Mouse (Mus musculus): ENCODE measurements around the gene Ttc38. TPM values are rescaled to one million over a fixed set of nuclear protein-coding genes. Genes with fewer than 3 reads are reported as not detected.

Ttc38 gene
- polyA plus RNA-seq, 1 experiment from 2014 or later = 6.2 TPM

DNA sequence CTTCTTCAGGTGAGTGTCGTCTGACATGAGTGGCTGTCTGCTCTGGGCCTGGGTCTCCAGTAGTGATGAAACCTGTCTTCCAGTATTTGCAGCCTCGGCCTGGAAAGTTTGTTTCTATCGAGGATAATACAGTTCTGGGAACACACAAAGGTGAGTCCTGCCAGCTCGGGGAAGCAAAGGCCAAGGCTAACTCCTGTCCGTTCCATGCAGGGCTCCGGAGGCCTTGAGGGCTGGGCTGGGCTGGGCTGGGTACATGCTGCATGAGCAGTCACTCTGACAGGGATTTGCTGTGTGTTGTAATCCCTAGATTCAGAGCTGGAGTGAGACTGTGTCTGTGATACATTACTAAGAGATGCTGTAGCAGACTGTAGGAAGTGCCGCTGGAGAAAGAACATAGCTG is 61.8 kb downstream of the Ttc38 start:
- Histone ChIP-seq H3K4me2 (ENCODE audit: low read depth, low read length) (no peak overlapping the region), H3K9me3 (replicated peaks; ENCODE audit: control insufficient read depth, low read length) (no peaks in the 10 kb centered on the region), H3K36me3 (ENCODE audit: control insufficient read depth, insufficient read depth) (peaks cover 50% of the 10 kb centered on the region), H3K27ac (ENCODE audit: low read length) (no peak overlapping the region), H3K4me1 (ENCODE audit: control insufficient read depth, insufficient read depth, low read length) (peaks cover 11% of the 10 kb centered on the region), H3K9ac (ENCODE audit: low read length) (no peak overlapping the region), H3K4me3 (ENCODE audit: low read length) (no peak overlapping the region), H3K27me3 (ENCODE audit: control insufficient read depth, insufficient read depth, low read length) (no peaks in the 10 kb centered on the region)
- 87% methylated on average over 7 of the region's 7 CpGs for WGBS
- ATAC-seq (replicated peaks; ENCODE audit: extremely low read depth, insufficient read depth, low FRiP score) = no peak

DNA sequence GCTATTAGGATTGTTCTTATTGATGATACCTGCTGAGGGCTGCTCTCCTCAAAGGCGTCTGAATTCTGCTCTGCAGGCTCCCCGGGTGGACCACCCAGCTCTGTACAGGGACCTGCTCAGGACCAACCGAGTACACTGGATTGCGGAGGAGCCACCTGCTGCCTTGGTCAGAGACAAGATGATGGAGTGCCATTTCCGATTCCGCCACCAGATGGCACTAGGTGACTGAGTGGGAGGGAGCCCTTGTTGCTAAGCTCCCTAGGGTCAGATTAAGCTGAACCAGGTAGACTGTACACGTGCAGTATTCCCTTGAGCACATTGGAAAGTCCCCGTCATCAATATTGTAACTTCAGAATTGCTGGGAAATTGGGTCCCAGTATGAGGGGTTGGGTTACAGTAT is 64.2 kb downstream of the Ttc38 start:
- peaks cover 50% of the 10 kb centered on the region for H3K36me3 ChIP-seq (ENCODE audit: control insufficient read depth, insufficient read depth)

DNA sequence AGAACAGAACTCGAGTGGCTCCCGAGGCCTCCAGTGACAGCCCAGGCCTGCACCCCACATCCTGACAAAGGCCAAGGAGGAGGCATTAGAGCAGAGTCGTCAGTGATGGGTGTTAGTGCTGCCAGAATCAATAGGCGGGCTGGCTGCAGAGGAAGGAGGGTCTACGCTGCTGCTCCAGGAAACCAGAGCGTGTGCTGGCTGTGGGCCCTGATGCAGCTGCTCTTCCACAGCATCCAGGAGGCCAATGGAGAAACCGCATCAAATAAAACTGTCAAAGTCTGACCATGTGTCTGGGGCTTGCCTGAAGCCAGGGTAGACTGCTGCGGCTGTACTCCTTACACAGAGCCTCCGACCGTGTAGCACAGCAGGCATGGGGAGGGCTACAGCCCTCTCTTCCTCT is 65.0 kb downstream of the Ttc38 start:
- no peaks in the 10 kb centered on the region for H3K9me3 ChIP-seq (replicated peaks; ENCODE audit: control insufficient read depth, low read length)
- no peak for ATAC-seq (replicated peaks; ENCODE audit: extremely low read depth, insufficient read depth, low FRiP score)
- H3K27ac ChIP-seq (ENCODE audit: low read length) = no peak overlapping the region
- no peak overlapping the region for H3K4me3 ChIP-seq (ENCODE audit: low read length)
- 75% methylated on average over 10 of the region's 10 CpGs for WGBS
- peaks cover 46% of the 10 kb centered on the region for H3K36me3 ChIP-seq (ENCODE audit: control insufficient read depth, insufficient read depth)
- H3K27me3 ChIP-seq (ENCODE audit: control insufficient read depth, insufficient read depth, low read length) = no peaks in the 10 kb centered on the region
- no peak overlapping the region for H3K9ac ChIP-seq (ENCODE audit: low read length)
- H3K4me1 ChIP-seq (ENCODE audit: control insufficient read depth, insufficient read depth, low read length) = peaks cover 3% of the 10 kb centered on the region
- H3K4me2 ChIP-seq (ENCODE audit: low read depth, low read length) = no peak overlapping the region

More for the DNA sequence above, 64.2 kb downstream of the Ttc38 start:
- Histone ChIP-seq H3K9me3 (replicated peaks; ENCODE audit: control insufficient read depth, low read length) (no peaks in the 10 kb centered on the region), H3K4me1 (ENCODE audit: control insufficient read depth, insufficient read depth, low read length) (peaks cover 11% of the 10 kb centered on the region), H3K27me3 (ENCODE audit: control insufficient read depth, insufficient read depth, low read length) (no peaks in the 10 kb centered on the region), H3K4me3 (ENCODE audit: low read length) (no peak overlapping the region), H3K9ac (ENCODE audit: low read length) (no peak overlapping the region), H3K4me2 (ENCODE audit: low read depth, low read length) (no peak overlapping the region), H3K27ac (ENCODE audit: low read length) (no peak overlapping the region)
- 18% methylated on average over 8 of the region's 8 CpGs for WGBS
- peak; percentile 28 for ATAC-seq (replicated peaks; ENCODE audit: extremely low read depth, insufficient read depth, low FRiP score)

DNA sequence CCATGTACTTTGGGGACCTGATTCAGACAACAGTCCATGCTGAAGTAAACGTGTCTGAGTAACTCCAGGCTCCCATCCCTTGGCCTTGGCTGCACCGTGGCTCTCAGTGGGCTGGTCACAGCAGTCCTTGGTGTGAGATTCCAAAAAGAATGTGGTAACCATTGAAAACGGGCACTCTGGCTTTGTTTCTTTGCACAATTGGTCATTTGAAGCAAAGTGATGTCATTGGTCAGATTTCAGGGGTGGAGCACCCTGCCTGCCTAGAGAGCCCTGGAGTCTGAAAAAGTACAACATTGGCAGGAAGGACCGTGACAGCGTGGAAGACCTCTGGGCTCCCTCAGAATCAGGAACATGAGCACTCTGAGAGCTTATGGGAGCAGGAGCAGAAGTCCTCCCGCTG is 67.3 kb downstream of the Ttc38 start:
- Histone ChIP-seq H3K27me3 (ENCODE audit: control insufficient read depth, insufficient read depth, low read length) (no peaks in the 10 kb centered on the region), H3K9me3 (replicated peaks; ENCODE audit: control insufficient read depth, low read length) (no peaks in the 10 kb centered on the region), H3K9ac (ENCODE audit: low read length) (no peak overlapping the region), H3K4me3 (ENCODE audit: low read length) (no peak overlapping the region), H3K4me2 (ENCODE audit: low read depth, low read length) (no peak overlapping the region), H3K27ac (ENCODE audit: low read length) (no peak overlapping the region), H3K36me3 (ENCODE audit: control insufficient read depth, insufficient read depth) (peaks cover 28% of the 10 kb centered on the region), H3K4me1 (ENCODE audit: control insufficient read depth, insufficient read depth, low read length) (no peaks in the 10 kb centered on the region)
- no peak for ATAC-seq (replicated peaks; ENCODE audit: extremely low read depth, insufficient read depth, low FRiP score)
- whole genome bisulfite sequencing = 77% methylated on average over 6 of the region's 6 CpGs

DNA sequence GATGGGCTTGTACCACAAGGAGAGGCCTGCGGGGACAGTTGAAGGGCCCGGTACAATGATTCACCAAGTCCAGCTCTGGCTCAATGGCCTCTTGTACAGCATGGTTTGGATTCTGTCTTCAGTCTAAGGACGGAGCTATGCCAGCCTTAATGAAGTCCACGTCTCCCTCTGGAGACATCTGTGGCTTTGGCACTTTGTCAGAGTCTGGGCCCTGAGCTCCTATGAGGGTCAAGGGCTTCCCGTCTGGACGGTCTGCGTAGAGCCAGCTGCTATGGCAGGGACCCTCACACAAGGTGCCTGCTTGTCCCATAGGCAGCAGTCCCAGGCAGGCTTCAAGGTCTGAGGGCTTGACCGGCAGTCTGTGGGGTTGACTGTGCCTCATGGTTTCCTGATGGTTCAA is 68.2 kb downstream of the Ttc38 start:
- Histone ChIP-seq H3K4me1 (ENCODE audit: control insufficient read depth, insufficient read depth, low read length) (no peaks in the 10 kb centered on the region), H3K27ac (ENCODE audit: low read length) (no peak overlapping the region), H3K27me3 (ENCODE audit: control insufficient read depth, insufficient read depth, low read length) (no peaks in the 10 kb centered on the region), H3K4me2 (ENCODE audit: low read depth, low read length) (no peak overlapping the region), H3K4me3 (ENCODE audit: low read length) (no peak overlapping the region), H3K36me3 (ENCODE audit: control insufficient read depth, insufficient read depth) (peaks cover 23% of the 10 kb centered on the region), H3K9me3 (replicated peaks; ENCODE audit: control insufficient read depth, low read length) (no peaks in the 10 kb centered on the region), H3K9ac (ENCODE audit: low read length) (no peak overlapping the region)
- WGBS = 86% methylated on average over 8 of the region's 8 CpGs
- ATAC-seq (replicated peaks; ENCODE audit: extremely low read depth, insufficient read depth, low FRiP score) = no peak

DNA sequence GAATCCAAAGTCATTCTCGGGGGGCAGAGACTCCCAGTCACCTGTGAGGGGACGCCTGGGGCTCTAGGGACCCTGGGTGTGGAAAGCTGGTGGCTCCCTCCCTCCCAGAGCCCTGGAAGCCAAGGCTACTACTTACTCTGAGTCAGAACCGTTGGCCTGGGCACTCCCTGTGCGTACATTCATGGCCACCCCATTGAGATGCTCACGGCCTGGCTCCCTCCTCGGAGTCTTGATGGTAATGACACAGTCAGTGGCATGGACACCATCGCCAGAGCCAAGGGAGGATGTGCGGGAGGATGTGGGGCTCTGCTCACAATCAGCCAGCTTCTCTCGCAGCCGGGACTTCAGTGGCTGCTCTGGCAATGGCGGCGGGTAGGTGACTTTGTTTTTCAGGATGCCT is 68.7 kb downstream of the Ttc38 start:
- no peak overlapping the region for H3K4me2 ChIP-seq (ENCODE audit: low read depth, low read length)
- H3K9me3 ChIP-seq (replicated peaks; ENCODE audit: control insufficient read depth, low read length) = no peaks in the 10 kb centered on the region
- ATAC-seq (replicated peaks; ENCODE audit: extremely low read depth, insufficient read depth, low FRiP score) = no peak
- peaks cover 23% of the 10 kb centered on the region for H3K36me3 ChIP-seq (ENCODE audit: control insufficient read depth, insufficient read depth)
- no peak overlapping the region for H3K9ac ChIP-seq (ENCODE audit: low read length)
- H3K4me1 ChIP-seq (ENCODE audit: control insufficient read depth, insufficient read depth, low read length) = no peaks in the 10 kb centered on the region
- 76% methylated on average over 12 of the region's 12 CpGs for WGBS
- H3K4me3 ChIP-seq (ENCODE audit: low read length) = no peak overlapping the region
- H3K27ac ChIP-seq (ENCODE audit: low read length) = no peak overlapping the region
- no peaks in the 10 kb centered on the region for H3K27me3 ChIP-seq (ENCODE audit: control insufficient read depth, insufficient read depth, low read length)

DNA sequence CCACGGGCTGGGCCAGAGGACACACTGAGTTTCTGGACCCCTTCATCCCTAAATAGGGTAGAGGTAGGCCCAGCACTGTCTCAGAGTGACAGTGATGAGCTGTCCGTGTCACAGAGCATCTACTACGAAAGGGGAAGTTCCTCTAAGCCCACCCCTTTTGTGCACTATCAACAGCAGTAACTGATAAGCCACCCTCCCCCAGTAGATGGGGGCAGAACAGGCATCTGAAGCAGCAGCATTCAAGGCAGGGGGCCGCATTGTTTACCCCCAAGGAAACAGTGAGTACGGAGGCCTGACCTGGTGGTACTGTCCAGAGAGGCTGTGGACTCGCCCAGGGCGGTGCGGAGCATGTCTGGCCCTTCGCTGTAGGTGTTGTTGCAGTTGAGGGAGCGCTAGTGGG is 70.4 kb downstream of the Ttc38 start:
- Histone ChIP-seq H3K4me2 (ENCODE audit: low read depth, low read length) (no peak overlapping the region), H3K36me3 (ENCODE audit: control insufficient read depth, insufficient read depth) (peaks cover 16% of the 10 kb centered on the region), H3K27ac (ENCODE audit: low read length) (no peak overlapping the region), H3K4me1 (ENCODE audit: control insufficient read depth, insufficient read depth, low read length) (no peaks in the 10 kb centered on the region), H3K27me3 (ENCODE audit: control insufficient read depth, insufficient read depth, low read length) (no peaks in the 10 kb centered on the region), H3K9ac (ENCODE audit: low read length) (no peak overlapping the region), H3K4me3 (ENCODE audit: low read length) (no peak overlapping the region), H3K9me3 (replicated peaks; ENCODE audit: control insufficient read depth, low read length) (no peaks in the 10 kb centered on the region)
- ATAC-seq (replicated peaks; ENCODE audit: extremely low read depth, insufficient read depth, low FRiP score) = no peak
- WGBS = 61% methylated on average over 10 of the region's 10 CpGs

DNA sequence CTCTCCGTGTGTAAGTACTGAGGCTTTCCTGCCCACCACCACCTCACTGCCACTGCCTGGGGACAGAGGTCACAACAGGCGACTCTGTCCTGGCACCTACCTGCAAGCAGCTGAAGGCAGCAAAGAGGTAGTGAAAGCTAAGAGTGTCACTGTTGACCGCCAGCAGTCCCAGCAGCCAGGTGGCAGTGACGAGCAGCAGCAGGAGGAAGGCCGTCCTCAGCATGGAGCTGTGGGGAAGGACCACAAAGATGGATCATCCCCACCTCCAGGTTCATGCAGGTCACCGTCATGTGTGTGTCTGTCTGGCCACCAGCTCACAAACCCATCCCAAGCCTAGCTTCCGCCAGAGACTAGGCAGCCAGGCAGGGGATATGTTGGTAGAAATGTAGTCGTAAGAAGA is 71.7 kb downstream of the Ttc38 start:
- Histone ChIP-seq H3K4me1 (ENCODE audit: control insufficient read depth, insufficient read depth, low read length) (no peaks in the 10 kb centered on the region), H3K36me3 (ENCODE audit: control insufficient read depth, insufficient read depth) (peaks cover 9% of the 10 kb centered on the region; the same call in 1 of the 2 replicates), H3K9me3 (replicated peaks; ENCODE audit: control insufficient read depth, low read length) (no peaks in the 10 kb centered on the region), H3K4me2 (ENCODE audit: low read depth, low read length) (no peak overlapping the region), H3K27ac (ENCODE audit: low read length) (no peak overlapping the region), H3K4me3 (ENCODE audit: low read length) (no peak overlapping the region), H3K27me3 (ENCODE audit: control insufficient read depth, insufficient read depth, low read length) (no peaks in the 10 kb centered on the region), H3K9ac (ENCODE audit: low read length) (no peak overlapping the region)
- ATAC-seq (replicated peaks; ENCODE audit: extremely low read depth, insufficient read depth, low FRiP score) = no peak
- 57% methylated on average over 8 of the region's 8 CpGs for WGBS

All from heart, embryonic 16.5 days (tissue).